Mouse (Mus musculus) adipocyte (in vitro differentiated cells): Measurements from ENCODE around the gene Med16.
A peak's percentile ranks its signal among the peaks of the same experiment; 100 is the strongest.

Experiments
- DNase-seq: peaks from one replicate; pipeline ENCODE4 v3.0.0-alpha.2; 2016; ENCODE audit warnings: low spot score

Med16 gene

DNA sequence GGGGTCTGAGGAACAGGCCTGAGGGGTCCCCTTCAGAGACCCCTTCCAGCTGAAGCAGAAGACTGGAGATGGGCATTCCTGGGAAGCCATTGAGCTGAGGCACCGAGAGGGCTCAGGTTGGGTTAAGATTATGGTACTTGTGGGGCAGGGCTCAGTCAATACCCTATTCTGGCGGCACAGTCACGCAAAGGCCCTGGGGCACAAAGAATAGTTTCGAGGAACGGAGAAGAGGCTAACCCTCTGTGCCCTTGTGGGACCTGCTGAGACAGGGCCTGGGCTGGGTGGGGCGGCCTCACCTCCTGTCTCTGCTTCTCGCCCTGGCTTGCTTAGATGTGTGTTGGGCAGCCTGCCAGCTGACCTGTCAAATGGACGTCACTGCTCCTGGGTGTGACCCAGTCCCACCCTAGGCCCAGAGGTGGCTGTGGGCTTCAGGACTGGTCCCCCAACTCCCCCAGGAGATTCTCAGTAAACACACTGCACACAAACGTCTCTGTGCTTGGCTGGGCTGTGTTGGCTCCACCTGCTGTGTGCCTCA is 24.5 kb upstream of the Med16 start:
- no peak for DNase-seq

- DNase-seq, result peak; percentile 65
Measured at GRCm38 (mm10) chr10:79932736-79933135, 24.0 kb upstream of the Med16 start.

DNA sequence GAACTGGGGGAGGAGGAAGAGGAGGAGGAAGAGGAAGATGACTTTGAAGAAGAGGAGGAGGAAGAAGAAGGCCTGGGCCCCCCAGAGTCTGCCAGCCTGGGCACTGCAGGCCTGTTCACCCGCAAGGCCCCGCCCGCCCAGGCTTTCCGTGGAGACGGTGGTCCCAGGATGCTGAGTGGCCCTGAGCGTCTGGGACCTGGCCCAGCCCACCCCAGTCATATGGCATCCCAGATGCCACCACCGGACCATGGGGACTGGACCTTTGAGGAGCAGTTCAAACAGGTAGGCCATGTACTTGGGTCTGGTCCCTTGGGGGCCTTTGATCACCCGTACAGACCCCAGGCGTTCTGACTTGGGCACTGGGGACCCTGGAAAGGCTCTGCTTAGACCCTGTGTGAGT is 23.1 kb upstream of the Med16 start:
- no peak for DNase-seq

- DNase-seq, result no peak
Measured at GRCm38 (mm10) chr10:79930826-79931186, 22.1 kb upstream of the Med16 start.

DNA sequence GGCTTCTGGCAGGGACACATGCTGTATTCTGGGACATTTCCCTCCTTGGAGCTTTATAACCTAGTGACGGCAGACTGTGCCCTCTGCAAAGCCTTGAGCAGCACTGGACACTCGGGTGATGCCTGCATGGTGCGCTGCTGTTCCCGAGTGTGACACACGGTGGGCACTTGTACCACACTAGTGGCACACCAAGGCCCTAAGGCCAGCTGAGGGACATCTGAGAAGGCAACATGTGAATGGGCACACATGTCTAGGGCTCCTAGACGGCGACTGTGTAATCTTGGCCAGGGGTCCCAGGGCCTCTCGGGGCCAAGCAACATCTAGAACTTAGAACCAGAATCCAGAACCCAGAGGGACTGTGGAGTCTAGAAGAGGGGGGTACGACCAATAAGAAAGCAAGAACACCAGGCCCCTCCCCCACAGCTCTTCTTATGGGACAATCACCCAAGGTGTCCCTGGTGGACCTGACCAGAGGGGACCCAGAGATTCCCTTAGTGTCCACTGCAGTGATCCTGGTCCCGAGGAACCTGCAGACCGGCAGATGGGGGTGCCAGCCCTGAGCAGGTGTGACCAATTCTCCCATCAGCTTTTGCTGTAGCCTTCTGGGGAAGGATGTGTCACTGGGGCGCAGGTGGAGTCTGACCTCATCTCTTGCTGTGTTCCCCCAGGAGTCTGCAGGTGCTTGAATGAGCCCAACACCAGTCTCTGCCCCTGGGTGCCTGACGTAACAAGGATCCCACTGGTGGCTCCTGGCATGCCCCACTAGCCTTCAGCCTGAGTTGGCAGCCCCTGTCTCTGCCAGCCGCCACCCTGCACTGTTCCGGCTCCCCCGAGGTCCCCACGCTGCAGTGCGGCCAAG is 21.5 kb upstream of the Med16 start:
- DNase-seq, result no peak

DNA sequence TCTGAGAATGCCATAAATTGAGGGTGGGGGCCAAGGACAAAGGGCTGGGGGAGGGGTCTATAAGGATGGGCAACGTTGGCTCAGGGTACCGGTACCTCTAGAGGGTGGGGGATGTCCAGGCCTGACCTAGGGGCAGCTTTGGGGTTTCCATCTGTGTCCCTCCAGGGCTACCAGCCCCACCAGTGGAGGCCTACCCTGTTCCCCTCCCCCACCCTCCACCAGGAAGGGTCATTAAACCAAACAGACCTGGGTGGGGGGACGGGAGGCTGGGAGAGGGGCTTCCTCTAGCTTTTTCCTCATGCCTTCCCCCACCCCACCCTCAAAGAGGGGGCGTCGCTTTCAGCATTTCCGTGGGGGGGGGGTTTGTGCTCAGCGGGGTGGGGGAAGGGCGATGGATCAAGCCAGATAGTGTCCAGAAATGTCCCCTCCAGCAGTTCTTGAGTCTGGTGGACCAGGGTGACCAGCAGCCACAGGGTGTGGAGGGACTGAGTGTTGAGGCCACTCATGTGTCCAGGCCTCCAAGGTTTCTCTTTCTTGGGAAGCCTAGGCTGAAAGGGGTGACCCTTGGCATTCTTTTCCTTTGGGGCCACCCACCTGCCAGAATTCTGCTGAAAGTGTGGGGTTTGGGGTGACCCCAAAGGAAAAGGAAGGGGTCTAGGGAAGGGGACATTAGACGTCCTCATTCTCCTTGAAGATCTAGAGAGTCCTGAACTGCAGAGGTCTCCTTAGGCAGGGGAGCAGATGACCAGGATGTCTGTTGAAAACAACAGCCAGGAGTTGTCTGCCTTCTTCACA is 20.4 kb upstream of the Med16 start:
- DNase-seq, result no peak

DNA sequence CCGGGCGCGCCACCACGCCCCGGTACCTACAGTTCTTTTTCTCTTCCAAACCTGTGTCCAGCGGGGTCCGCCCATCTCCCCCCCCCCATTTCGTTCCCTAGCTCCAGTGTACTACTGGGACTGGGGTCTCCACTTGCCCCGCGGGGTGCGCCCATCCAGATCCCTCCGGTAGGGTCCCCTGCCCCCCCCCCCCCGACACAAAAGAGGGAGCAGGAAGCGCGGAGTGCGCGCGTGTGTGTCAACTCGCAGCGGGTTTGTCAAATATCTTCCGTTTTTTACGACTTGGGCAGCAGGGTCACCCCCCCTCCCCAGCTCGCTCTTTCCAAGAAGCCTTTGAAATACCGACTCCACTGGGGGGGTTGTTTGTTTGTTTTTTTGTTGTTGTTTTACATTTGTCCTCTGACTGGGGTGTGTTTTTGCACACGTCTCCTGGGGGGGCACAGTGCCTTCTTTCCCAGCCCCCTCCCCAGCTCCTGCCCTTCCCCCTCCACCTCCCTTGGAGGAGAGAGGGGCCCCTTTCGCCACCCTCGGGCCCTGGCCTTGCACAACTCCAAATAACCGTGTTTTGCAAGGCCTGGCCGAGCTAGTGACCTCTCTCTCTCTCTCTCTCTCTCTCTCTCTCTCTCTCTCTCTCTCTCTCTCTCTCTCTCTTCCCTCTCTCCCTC is 19.4 kb upstream of the Med16 start:
- DNase-seq, result peak; percentile 75

DNA sequence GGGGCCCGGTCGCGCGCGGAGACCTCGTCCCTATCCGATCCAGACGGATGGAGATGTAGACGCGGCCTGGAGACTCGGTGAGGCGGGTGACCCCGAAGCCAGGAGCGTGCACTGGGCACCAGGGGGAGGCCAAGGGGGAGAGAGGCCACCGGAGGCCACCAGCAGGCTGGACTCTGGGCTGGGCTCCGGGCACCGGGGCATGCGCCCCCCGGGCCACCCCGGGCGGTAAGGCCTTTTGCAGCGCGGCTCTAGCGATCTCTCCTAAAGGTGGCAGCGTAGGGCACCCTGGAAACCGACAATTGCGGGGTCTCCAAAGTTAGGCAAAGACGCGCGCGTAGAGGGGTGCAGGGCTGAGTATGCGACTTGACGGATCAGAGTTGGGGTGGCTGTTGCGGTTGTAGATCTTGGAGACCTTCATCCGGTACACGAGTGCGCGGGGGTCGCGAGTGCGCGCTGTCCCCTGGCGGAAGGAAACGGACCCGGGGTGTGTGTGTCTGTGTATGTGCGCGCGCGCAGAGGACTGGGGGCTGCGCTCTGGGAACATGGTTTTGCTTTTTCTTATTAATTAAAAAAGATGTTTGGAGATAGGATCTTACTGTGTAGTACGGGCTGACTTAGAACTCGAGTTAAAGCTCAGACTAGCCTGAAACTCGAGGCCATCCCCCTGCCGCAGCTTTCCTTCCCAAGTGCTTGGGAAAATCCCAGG is 18.8 kb upstream of the Med16 start:
- peak; percentile 47 for DNase-seq

DNA sequence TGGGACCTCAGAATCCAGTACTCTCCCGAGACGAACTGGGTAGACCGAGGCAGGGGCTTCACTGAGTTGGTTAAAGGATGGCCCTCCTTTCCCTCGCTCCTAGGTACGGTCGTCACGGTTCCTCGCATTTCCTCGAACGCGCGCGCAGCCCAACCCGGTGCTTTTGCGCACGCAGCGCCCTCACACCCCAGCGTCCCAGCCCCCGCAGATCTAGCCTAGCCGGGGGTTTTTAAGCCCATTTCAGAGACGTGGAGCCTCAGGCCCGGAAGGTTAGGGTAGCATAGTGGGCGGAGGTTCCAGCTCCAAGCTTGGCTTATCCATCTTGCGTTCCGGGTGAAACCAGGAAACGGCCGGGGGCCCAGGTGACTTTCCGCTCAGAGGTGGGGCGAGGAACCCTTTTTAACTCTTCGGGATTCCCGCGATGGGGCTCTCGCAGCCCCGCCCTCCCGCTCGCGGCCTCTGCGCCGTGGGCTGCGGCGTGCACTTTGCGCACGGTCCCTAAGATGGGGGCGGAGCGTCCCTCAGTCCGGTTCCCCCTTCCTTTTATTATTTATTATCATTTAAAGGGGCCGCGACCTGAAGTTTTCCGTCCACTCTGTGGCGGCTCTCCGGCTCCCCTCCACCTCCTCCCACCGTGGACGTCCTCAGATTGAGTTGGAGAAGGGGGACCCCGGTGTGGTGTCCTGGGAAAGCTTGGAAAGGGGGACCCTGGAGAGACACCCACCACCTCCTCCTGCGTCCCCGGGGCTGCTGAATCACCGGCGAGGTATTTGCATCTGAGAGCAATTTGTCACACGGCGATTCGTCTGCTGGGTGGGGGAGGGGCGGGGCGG is 18.0 kb upstream of the Med16 start, which contains the start of gene Arid3a:
Gene Arid3a, plus strand, starts transcription at position 553 of the 833 bp plus-strand sequence.
- DNase-seq, result peak; percentile 87

DNA sequence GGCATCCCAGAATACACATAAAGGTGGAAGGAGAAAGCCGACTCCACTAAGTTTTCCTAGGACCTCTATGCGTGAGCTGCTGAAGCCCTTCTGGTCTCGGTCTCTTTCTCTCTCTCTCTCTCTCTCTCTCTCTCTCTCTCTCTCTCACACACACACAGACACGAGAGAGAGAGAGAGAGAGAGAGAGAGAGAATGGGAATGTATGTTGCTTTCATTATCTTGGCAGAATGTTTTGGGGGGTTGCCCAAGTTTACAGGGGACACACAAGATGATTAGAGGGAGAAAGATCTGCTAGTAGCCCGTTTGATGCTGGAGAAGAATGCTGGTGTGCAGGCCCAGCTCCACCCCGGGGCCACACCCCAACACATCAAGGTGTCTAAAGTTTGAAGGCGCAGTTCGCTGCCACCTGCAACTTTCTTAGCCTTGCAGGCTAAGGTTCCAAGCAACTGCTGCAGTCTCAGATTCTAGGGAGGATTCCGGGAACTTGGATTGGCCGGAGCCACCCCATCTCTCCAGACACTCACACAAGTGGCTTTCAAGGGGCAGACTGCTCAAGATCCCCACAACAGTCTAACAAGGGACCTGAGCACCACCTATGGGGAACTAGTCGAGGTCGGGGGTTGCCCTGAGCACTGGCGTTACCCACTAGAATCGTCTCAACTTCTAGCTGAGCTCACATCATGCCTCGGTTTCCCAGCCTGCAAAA is 17.2 kb upstream of the Med16 start:
- no peak for DNase-seq

DNA sequence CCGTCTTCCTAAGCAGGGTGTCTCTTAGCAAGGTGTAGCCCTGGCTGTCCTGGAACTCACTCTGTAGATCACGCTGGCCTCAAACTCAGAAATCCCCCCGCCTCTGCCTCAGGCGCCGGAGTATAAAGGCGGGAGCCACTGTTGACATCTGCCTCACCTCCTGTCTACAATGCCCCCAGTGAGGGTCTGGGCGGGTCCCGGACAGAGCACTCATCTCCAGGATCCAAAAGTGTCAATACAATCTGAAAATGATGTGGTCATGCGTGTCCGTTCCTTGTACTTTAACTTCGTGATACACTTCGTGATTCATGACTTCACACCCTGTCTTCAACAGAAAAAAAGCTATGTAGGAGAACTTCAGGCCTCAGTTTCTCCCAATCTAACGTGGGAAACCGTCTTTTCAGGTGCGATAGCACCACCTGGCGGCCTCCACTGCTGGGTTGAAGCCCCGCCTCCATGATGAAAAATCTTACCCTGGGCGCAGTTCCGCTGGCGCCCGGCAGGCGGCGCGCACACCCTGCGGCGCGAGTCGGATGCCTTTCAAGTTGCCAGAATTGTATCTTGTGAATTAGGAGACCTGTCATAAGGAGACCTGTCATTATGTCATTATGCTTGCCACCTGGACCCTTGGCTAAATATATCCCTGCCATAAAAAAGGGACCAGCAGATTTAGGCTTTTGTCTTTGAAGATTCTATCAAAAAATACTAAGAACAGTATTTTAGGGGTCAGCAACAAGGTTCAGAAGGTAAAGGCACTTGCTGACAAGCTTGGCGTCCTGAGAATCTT is 16.5 kb upstream of the Med16 start:
- peak; percentile 91 for DNase-seq

- DNase-seq, result no peak
Measured at GRCm38 (mm10) chr10:79921572-79921971, 12.8 kb upstream of the Med16 start.

DNA sequence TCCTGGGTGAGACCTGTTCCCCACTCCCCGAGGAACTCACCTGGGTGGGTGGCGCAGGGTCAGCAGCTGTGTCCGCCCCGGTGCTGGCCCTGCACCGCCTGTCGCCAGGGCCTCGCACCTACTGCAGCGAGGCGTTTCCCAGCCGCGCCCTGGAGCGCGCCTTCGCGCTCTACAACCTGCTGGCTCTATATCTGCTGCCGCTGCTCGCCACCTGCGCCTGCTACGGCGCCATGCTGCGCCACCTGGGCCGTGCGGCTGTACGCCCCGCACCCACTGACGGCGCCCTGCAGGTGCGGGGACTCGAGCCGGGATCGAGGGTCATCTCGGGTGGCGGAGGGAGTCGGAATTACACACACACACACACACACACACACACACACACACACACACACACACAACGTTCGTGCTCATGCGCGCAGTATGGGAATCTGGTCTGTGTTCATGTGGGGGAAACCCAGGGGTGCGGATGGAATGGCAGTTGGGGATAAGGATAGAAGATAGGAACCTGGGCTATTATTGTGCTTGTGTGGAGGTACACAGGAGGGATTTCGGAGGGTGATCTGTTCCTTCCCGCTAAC is 12.3 kb upstream of the Med16 start, which contains the start of gene R3hdm4:
Gene R3hdm4, minus strand, starts transcription at position 251 of the 578 bp plus-strand sequence.
- no peak for DNase-seq

DNA sequence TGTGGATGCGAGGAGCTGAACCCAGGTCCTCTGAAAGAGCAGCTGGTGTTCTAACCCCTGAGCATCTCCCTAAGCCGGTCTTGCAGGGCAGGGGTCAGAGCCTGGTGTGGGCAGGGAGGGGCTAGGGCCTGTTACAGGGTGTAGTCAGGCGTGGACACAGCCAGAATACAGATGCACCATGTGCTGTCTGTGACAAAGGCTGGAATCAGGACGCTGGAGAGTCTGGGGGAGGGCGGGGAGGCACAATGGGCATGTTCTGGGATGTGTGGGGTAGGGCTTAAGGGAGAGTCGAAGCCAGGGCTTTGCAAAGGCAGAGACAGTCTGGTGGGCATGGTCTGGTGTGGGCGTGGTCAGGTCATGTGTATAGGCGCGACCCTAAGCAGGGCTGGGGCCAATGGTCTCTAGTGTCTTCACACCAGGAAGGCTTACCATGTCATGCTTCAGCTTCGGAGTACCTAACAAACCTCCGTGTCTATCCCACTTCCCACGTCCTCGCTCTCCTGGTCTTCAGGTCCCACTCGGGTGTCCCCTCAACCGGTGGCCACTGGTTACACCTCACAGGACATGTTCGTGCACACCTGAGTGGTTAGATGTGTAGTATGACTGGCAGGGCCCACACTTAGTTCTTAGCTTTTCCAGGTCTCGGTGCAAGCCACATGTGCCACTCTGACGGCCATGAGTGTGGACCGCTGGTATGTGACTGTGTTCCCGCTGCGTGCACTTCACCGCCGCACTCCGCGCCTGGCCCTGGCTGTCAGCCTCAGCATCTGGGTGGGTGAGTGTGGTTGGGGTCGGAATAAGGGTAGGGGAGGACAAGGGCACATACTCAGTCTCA is 11.6 kb upstream of the Med16 start:
- DNase-seq, result peak; percentile 3

GRCm38 (mm10) chr10:79919251-79919849 is 10.6 kb upstream of the Med16 start:
- DNase-seq, result no peak

GRCm38 (mm10) chr10:79918231-79919078 is 9.7 kb upstream of the Med16 start:
- DNase-seq, result no peak
